Mouse (Mus musculus): ENCODE measurements around the gene Gm13290.
"Not testable (repeated sequence)": the region's sequence is repeated elsewhere in the genome, so short reads cannot be mapped to it uniquely, and the experiment has no call there.

The Gm13290 gene

GRCm38 (mm10) chr4:88781831-88782230 lies 8.2 kb downstream of the Gm13290 start, which contains the start of gene Ifnz:
Gene Ifnz (plus strand): TSS chr4:88782131.
- not testable (repeated sequence) for ATAC-seq (ENCODE audit: low TSS enrichment)

DNA sequence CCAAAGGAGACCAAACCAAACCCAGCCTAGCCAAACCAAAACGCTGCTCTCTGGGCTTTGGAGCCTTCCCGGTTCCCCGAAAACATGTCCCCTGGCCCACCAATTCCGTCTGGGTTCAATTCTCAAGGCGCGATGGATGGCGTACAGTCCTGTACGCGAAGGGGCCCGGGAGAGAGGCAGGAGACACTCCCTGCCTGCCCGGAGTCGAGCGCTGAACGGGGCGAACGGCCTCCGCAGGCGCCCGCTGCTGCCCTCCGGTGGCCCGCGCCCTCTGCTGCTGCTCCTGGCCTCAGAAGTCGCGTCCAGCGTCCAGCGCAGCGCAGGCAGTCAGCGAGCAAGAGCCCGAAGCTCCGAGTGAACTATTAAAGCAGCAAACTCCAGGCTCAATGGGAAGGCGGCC lies 8.7 kb downstream of the Gm13290 start:
- ATAC-seq (ENCODE audit: low TSS enrichment), result not testable (repeated sequence)

- ATAC-seq (ENCODE audit: low TSS enrichment), result not testable (repeated sequence)
These were observed 11.8 kb downstream of the Gm13290 start, which contains the start of gene Gm13276 for GRCm38 (mm10) chr4:88785409-88785808. Gene Gm13276 (plus strand): TSS chr4:88785709.

- ATAC-seq (ENCODE audit: low TSS enrichment), result not testable (repeated sequence)
These were observed 14.8 kb downstream of the Gm13290 start, which contains the start of gene Gm13277 for GRCm38 (mm10) chr4:88788402-88788801. Gene Gm13277 (plus strand): TSS chr4:88788632.

GRCm38 (mm10) chr4:88791250-88791649 lies 17.6 kb downstream of the Gm13290 start, which contains the start of gene Gm13278:
Gene Gm13278 (plus strand): TSS chr4:88791550.
- not testable (repeated sequence) for ATAC-seq (ENCODE audit: low TSS enrichment)

DNA sequence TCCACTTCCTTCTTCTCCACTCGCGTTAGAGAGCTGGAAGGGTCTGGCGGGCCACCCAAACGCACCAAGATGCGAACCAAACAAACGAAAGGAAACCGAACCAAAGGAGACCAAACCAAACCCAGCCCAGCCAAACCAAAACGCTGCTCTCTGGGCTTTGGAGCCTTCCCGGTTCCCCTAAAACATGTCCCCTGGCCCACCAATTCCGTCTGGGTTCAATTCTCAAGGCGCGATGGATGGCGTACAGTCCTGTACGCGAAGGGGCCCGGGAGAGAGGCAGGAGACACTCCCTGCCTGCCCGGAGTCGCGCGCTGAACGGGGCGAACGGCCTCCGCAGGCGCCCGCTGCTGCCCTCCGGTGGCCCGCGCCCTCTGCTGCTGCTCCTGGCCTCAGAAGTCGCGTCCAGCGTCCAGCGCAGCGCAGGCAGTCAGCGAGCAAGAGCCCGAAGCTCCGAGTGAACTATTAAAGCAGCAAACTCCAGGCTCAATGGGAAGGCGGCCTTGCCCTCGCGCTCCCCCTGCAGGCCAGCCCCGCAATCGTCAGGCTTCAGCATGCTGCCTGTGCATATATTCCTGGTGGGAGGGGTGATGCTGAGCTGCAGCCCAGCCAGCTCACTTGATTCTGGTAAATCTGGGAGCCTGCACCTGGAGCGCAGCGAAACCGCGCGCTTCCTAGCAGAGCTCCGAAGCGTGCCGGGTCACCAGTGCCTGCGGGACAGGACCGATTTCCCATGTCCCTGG lies 20.5 kb downstream of the Gm13290 start, which contains the start of gene Gm13275:
Gm13275 (plus strand) TSS at position 552 of the 740 bp plus-strand sequence.
- ATAC-seq (ENCODE audit: low TSS enrichment), result not testable (repeated sequence)

DNA sequence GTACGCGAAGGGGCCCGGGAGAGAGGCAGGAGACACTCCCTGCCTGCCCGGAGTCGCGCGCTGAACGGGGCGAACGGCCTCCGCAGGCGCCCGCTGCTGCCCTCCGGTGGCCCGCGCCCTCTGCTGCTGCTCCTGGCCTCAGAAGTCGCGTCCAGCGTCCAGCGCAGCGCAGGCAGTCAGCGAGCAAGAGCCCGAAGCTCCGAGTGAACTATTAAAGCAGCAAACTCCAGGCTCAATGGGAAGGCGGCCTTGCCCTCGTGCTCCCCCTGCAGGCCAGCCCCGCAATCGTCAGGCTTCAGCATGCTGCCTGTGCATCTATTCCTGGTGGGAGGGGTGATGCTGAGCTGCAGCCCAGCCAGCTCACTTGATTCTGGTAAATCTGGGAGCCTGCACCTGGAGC lies 23.5 kb downstream of the Gm13290 start, which contains the start of gene Gm13279:
Gm13279 (plus strand) TSS at position 301 of the 400 bp plus-strand sequence.
- ATAC-seq (ENCODE audit: low TSS enrichment), result not testable (repeated sequence)

DNA sequence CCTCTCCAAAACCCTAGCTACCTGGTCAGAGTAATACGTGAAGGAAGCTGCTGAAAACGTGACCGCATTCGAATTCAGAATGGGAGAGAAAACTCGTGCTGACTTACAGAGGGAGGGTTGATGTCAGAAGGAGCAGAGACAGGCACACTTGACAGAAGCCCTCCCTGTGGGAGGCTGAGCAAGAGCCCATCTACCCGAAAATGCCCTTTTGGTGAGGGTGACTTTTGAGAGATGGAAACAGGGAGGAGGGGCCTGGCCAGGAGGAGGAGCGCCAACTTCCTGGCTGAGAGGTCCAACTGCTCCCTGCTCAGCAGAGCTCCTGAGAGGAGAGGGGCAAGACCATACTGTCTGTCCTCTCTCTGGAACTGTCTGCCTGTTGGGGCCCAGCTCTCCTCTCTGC lies 25.7 kb downstream of the Gm13290 start, which contains the start of gene Gm13285:
Gm13285 (plus strand) TSS at position 301 of the 400 bp plus-strand sequence.
- not testable (repeated sequence) for ATAC-seq (ENCODE audit: low TSS enrichment)

- not testable (repeated sequence) for ATAC-seq (ENCODE audit: low TSS enrichment)
These were observed 29.3 kb downstream of the Gm13290 start, which contains the start of gene Gm13287 for GRCm38 (mm10) chr4:88802954-88803353. Gene Gm13287 (plus strand): TSS chr4:88803254.

GRCm38 (mm10) chr4:88805231-88805630 lies 31.6 kb downstream of the Gm13290 start, which contains the start of gene Gm13288:
Gene Gm13288 (plus strand): TSS chr4:88805531.
- not testable (repeated sequence) for ATAC-seq (ENCODE audit: low TSS enrichment)

- not testable (repeated sequence) for ATAC-seq (ENCODE audit: low TSS enrichment)
These were observed 32.1 kb downstream of the Gm13290 start for GRCm38 (mm10) chr4:88805761-88806160.

GRCm38 (mm10) chr4:88815928-88816327 lies 42.3 kb downstream of the Gm13290 start, which contains the start of gene Ifna7:
Gene Ifna7 (plus strand): TSS chr4:88816228.
- no peak for ATAC-seq (ENCODE audit: low TSS enrichment)

- ATAC-seq (ENCODE audit: low TSS enrichment), result no peak
These were observed 46.0 kb downstream of the Gm13290 start, which contains the start of gene Ifna11 for GRCm38 (mm10) chr4:88819659-88820058. Gene Ifna11 (plus strand): TSS chr4:88819959.

DNA sequence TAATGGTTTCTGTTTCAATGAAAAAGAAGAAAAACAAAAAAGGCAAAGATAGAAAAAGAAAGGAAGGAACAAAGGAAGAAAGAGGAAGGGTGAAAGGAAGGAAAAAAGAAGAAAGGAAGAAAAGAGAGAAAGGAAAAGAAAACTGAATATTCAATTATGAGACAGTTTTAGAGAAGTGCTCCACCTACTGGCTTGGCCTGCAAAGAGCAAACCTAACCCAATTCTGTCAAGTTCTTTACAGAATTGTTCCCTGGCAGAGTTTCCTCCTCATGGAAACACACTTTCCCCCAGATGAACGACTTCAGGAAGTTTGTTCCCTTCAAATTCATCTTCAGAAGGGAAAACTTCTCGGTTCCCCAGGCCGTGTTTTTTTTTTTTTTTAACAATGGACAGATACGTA lies 49.4 kb downstream of the Gm13290 start:
- peak; percentile 77 for ATAC-seq (ENCODE audit: low TSS enrichment)

Measured in frontal cortex, adult (tissue).